Mouse (Mus musculus) R1 (cell line): ENCODE results near the gene Zc3h15.

Experiments
- DNase-seq: peaks from one replicate; pipeline ENCODE4 v3.0.0-alpha.2; 2018; ENCODE audit warnings: low read depth, low spot score

The Zc3h15 gene

GRCm38 (mm10) chr2:83674421-83674820 is 30.2 kb downstream of the Zc3h15 start:
- no peak for DNase-seq

- DNase-seq: no peak
Measured at GRCm38 (mm10) chr2:83674896-83675295, 30.7 kb downstream of the Zc3h15 start.

GRCm38 (mm10) chr2:83675681-83676080 is 31.4 kb downstream of the Zc3h15 start:
- no peak for DNase-seq

- no peak for DNase-seq
Measured at GRCm38 (mm10) chr2:83676226-83676870, 32.1 kb downstream of the Zc3h15 start.

GRCm38 (mm10) chr2:83681332-83681731 is 37.1 kb downstream of the Zc3h15 start:
- no peak for DNase-seq

- DNase-seq: no peak
Measured at GRCm38 (mm10) chr2:83681785-83682184, 37.5 kb downstream of the Zc3h15 start.

- no peak for DNase-seq
Measured at GRCm38 (mm10) chr2:83682282-83682681, 38.0 kb downstream of the Zc3h15 start.

GRCm38 (mm10) chr2:83683731-83684519 is 39.7 kb downstream of the Zc3h15 start:
- no peak for DNase-seq

- DNase-seq: no peak
Measured at GRCm38 (mm10) chr2:83684691-83685090, 40.5 kb downstream of the Zc3h15 start.

GRCm38 (mm10) chr2:83690372-83690771 is 46.1 kb downstream of the Zc3h15 start:
- no peak for DNase-seq

GRCm38 (mm10) chr2:83692651-83693545 is 48.7 kb downstream of the Zc3h15 start:
- DNase-seq: peak; percentile 91

- peak; percentile 45 for DNase-seq
Measured at GRCm38 (mm10) chr2:83694061-83694460, 49.8 kb downstream of the Zc3h15 start.

GRCm38 (mm10) chr2:83695345-83696247 is 51.4 kb downstream of the Zc3h15 start:
- no peak for DNase-seq

- DNase-seq: no peak
Measured at GRCm38 (mm10) chr2:83698484-83698883, 54.2 kb downstream of the Zc3h15 start.

- no peak for DNase-seq
Measured at GRCm38 (mm10) chr2:83699324-83699723, 55.1 kb downstream of the Zc3h15 start.

GRCm38 (mm10) chr2:83700667-83701066 is 56.4 kb downstream of the Zc3h15 start:
- no peak for DNase-seq

GRCm38 (mm10) chr2:83702411-83702810 is 58.2 kb downstream of the Zc3h15 start:
- no peak for DNase-seq

- DNase-seq: no peak
Measured at GRCm38 (mm10) chr2:83705580-83706158, 61.4 kb downstream of the Zc3h15 start.

- peak; percentile 92 for DNase-seq
Measured at GRCm38 (mm10) chr2:83709896-83710524, 65.8 kb downstream of the Zc3h15 start.

- peak; percentile 88 for DNase-seq
Measured at GRCm38 (mm10) chr2:83713281-83713680, 69.0 kb downstream of the Zc3h15 start.
